Mouse (Mus musculus) thymus, postnatal 4 days (tissue): Measurements from ENCODE around the gene Fras1.

Experiments
- DNase-seq: peaks from one replicate; pipeline ENCODE4 v3.0.0; 2021

Gene Fras1

GRCm38 (mm10) chr5:96405139-96405842 lies 31.5 kb downstream of the Fras1 start:
- no peak for DNase-seq

- DNase-seq = no peak
Observed at GRCm38 (mm10) chr5:96408291-96408690, 34.5 kb downstream of the Fras1 start.

- no peak for DNase-seq
Observed at GRCm38 (mm10) chr5:96412754-96413394, 39.1 kb downstream of the Fras1 start.

- no peak for DNase-seq
Observed at GRCm38 (mm10) chr5:96417121-96417520, 43.4 kb downstream of the Fras1 start.

- no peak for DNase-seq
Observed at GRCm38 (mm10) chr5:96421550-96421949, 47.8 kb downstream of the Fras1 start.

GRCm38 (mm10) chr5:96422716-96423115 lies 49.0 kb downstream of the Fras1 start:
- no peak for DNase-seq

GRCm38 (mm10) chr5:96425391-96425790 lies 51.6 kb downstream of the Fras1 start:
- DNase-seq = no peak

- no peak for DNase-seq
Observed at GRCm38 (mm10) chr5:96429532-96430141, 55.9 kb downstream of the Fras1 start.

GRCm38 (mm10) chr5:96437870-96438269 lies 64.1 kb downstream of the Fras1 start:
- no peak for DNase-seq

- no peak for DNase-seq
Observed at GRCm38 (mm10) chr5:96439811-96440210, 66.1 kb downstream of the Fras1 start.

GRCm38 (mm10) chr5:96447460-96447859 lies 73.7 kb downstream of the Fras1 start:
- no peak for DNase-seq

- DNase-seq = no peak
Observed at GRCm38 (mm10) chr5:96452027-96452426, 78.3 kb downstream of the Fras1 start.

- no peak for DNase-seq
Observed at GRCm38 (mm10) chr5:96453386-96453785, 79.6 kb downstream of the Fras1 start.

GRCm38 (mm10) chr5:96454422-96454821 lies 80.7 kb downstream of the Fras1 start:
- DNase-seq = no peak

- DNase-seq = no peak
Observed at GRCm38 (mm10) chr5:96455241-96455640, 81.5 kb downstream of the Fras1 start.

GRCm38 (mm10) chr5:96457436-96457958 lies 83.7 kb downstream of the Fras1 start:
- no peak for DNase-seq

- DNase-seq = no peak
Observed at GRCm38 (mm10) chr5:96459605-96460004, 85.8 kb downstream of the Fras1 start.

GRCm38 (mm10) chr5:96462197-96462596 lies 88.4 kb downstream of the Fras1 start:
- no peak for DNase-seq

GRCm38 (mm10) chr5:96466461-96466860 lies 92.7 kb downstream of the Fras1 start:
- DNase-seq = no peak

- DNase-seq = no peak
Observed at GRCm38 (mm10) chr5:96471995-96472394, 98.2 kb downstream of the Fras1 start.

GRCm38 (mm10) chr5:96475488-96475887 lies 101.7 kb downstream of the Fras1 start:
- no peak for DNase-seq

GRCm38 (mm10) chr5:96479003-96479402 lies 105.2 kb downstream of the Fras1 start:
- no peak for DNase-seq

- DNase-seq = no peak
Observed at GRCm38 (mm10) chr5:96481159-96481558, 107.4 kb downstream of the Fras1 start.

GRCm38 (mm10) chr5:96482054-96482453 lies 108.3 kb downstream of the Fras1 start:
- DNase-seq = no peak
